Mouse (Mus musculus) right cerebral cortex, postnatal 14 days (tissue): ENCODE measurements around the gene Gtf3c6.

ENCODE experiments used
- DNase-seq: peaks from one replicate; pipeline ENCODE4 v3.0.0; 2022

Gene Gtf3c6

DNA sequence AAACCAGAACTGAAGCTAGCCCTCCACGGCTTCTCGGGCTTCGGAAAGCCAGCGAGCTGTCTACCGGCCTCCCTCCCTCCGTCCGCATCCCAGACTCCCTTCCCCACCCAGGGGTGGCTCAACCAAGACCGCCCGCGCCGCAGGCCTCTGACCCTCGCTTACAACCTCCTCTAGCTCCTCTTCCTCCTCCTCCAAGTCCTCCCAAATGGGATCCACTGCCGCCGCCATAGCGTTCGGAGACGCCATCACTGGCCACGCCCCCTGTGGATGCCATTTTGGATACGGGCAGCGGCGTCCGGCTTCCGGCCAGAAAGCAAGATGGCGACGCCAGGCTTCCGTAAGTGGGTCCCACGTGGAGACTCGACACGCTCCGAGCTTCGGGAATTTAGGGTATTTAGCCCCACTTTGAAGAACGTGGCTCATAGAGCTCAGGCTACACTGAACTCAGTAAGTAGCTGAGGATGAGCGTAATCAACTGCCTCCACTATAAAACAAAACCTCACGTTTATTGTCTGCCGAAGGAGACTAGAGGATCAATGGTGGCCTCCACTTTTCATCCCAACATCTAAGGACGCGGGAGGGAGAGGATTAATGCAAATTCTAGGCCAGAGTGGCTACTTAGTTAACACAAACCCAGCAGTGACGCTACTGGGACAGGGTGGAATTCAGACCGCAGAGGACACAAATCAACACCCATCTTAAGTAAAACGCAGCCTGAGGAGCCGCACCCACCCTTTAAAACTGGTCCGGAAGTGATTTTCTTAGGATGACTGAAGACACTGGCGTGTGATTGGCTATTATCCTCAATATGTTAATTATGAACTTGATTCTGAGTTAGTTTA, at the start of gene Gtf3c6:
Gene Gtf3c6 (minus strand): TSS at position 695 of the 842 bp plus-strand sequence.
- peak; percentile 95 for DNase-seq

DNA sequence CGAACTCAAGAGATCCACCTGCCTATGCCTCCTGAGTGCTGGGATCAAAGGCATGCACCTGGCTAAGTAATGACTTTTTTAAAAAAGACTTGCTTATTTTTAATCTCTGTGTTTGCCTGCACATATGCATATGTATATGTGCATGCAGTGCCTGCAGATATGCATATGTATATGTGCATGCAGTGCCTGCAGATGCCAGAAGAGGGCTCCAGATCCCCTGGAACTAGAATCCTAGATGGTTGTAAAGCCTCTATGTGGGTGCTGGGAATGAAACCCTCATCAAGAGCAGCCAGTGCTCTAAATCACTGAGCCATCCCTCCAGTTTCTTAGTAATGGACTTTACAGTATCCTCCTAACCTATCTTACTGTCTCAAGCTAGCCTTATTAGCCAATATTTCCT, 48.1 kb upstream of the Gtf3c6 start:
- no peak for DNase-seq

- DNase-seq = peak; percentile 100
These were observed 44.5 kb upstream of the Gtf3c6 start, which contains the start of gene Amd1 for GRCm38 (mm10) chr10:40302140-40302985. Gene Amd1 (minus strand): TSS chr10:40302186.

- peak; percentile 37 for DNase-seq
These were observed 43.5 kb upstream of the Gtf3c6 start for GRCm38 (mm10) chr10:40301181-40302075.

DNA sequence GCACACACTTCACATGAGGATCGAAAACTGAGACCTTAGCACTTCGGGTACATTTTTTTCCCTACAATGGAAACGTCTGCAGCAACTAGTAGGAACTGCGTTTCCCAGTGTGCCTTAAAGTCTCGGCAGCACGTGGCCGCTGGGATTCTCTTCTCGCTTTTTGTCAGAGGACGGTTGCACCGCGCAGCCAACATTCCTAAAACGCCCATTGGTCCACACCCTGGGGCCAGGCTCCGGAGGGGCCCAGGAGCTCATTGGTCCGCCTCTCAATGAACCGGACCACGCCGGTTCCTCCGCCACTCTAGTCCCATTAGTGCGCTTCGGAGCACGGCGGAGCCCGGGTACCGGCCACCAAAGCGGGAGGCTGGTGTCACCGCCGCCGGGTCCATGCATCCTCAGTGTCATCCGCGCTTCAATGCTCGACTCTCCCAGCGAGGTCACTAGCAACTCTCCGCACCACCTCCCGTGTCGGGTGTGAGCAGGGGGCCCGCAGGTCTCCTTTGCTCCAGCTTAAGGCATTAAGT, 42.8 kb upstream of the Gtf3c6 start:
- DNase-seq = peak; percentile 84

- DNase-seq = no peak
These were observed 34.7 kb upstream of the Gtf3c6 start for GRCm38 (mm10) chr10:40292640-40293039.

GRCm38 (mm10) chr10:40286767-40287166, 28.9 kb upstream of the Gtf3c6 start:
- DNase-seq = no peak

DNA sequence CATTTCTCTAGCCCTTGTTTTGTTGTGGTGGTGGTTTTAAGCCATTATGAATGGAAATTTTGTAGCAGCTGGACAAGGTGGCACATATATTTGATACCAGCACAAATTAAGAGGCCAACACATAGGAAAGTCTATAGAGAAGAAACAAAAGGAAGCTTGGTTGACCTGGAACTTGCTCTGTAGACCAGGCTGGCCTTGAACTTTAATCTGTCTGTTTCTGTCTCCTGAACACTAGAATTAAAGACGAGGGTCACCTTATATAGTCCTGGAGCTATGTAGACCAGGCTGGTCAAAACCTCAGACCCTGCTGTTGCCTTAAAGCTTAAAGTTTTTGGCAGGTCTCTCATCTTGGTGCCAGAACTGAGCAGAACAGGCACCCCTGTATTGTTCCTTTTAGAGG, 27.7 kb upstream of the Gtf3c6 start:
- DNase-seq = no peak

GRCm38 (mm10) chr10:40284997-40285396, 27.1 kb upstream of the Gtf3c6 start:
- no peak for DNase-seq

GRCm38 (mm10) chr10:40284179-40284831, 26.4 kb upstream of the Gtf3c6 start:
- peak; percentile 13 for DNase-seq

DNA sequence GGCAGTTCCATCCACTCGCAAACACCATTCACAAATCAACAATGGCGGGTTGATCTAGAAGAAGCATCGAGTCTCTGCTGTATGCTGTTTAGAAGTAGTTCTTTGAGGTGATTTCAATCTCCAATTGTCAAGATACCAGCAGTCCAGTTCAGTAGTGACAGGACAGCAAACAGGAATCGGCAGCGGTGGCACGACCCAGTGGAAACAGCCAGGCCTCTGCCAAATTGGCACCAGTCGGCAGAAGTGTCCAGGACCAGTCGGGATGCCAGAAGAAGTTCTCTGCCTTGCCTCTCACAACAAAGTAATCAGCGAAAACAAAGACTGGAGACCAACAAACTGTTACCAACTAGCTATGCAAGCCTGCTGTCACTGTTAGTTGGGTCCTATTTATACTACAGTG, 25.7 kb upstream of the Gtf3c6 start:
- DNase-seq = no peak

GRCm38 (mm10) chr10:40281565-40281964, 23.7 kb upstream of the Gtf3c6 start:
- no peak for DNase-seq

- no peak for DNase-seq
These were observed 20.4 kb upstream of the Gtf3c6 start for GRCm38 (mm10) chr10:40278317-40278716.

GRCm38 (mm10) chr10:40275991-40276390, 18.1 kb upstream of the Gtf3c6 start:
- no peak for DNase-seq

GRCm38 (mm10) chr10:40273938-40274337, 16.0 kb upstream of the Gtf3c6 start:
- DNase-seq = no peak

- DNase-seq = no peak
These were observed 13.3 kb upstream of the Gtf3c6 start for GRCm38 (mm10) chr10:40271216-40271615.

- DNase-seq = no peak
These were observed 7.0 kb upstream of the Gtf3c6 start for GRCm38 (mm10) chr10:40264920-40265319.

GRCm38 (mm10) chr10:40263691-40264090, 5.8 kb upstream of the Gtf3c6 start:
- no peak for DNase-seq

GRCm38 (mm10) chr10:40262200-40262599, 4.3 kb upstream of the Gtf3c6 start:
- no peak for DNase-seq

DNA sequence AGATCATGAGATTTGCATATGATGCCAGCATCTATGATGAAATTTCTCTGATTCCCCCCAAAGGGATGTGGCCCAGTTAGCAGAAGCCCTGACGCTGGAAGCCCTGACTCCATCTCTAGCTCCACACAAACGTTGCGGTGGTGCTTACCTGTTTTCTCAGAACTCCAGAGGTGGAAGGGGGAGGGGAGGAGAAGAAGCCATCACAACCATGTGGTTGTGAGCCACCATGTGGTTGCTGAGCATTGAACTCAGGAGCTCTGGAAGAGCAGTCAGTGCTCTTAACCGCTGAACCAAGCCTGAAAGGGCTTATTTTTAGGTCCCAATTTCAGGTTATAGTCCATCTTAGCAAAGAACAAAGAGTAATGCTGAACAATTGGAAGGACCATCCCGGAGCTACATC, 2.4 kb upstream of the Gtf3c6 start:
- no peak for DNase-seq

DNA sequence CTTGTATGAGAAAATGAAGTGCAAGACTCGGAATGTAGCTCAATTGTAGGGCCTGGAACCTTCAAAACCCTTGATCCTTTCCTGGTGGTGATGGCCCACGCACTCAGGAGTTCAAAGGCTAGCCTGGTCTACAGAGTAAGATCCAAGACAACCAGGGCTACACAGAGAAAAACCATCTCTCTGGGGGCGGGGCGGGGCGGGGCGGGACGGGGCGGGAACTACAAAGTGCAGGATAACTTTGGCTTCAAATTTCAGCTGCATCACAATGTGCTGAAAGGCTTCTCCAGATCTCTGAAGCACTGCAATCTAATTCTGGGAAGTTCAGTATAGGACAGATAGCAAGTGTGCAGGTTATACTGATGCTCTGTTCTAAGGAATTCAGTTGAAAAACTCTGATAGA, 1.6 kb upstream of the Gtf3c6 start:
- no peak for DNase-seq

- DNase-seq = no peak
These were observed 1.1 kb upstream of the Gtf3c6 start for GRCm38 (mm10) chr10:40258976-40259375.
